Mouse (Mus musculus): ENCODE results near the gene Pip. TPM values are rescaled to one million over a fixed set of nuclear protein-coding genes. Genes with fewer than 3 reads are reported as not detected.

The Pip gene
- polyA plus RNA-seq (2021; fragmentation: Nextera tagmentation), result not detected in 2 replicates
- long read RNA-seq, experiment 1, result 0 reads
- long read RNA-seq, experiment 2, result 0 reads

DNA sequence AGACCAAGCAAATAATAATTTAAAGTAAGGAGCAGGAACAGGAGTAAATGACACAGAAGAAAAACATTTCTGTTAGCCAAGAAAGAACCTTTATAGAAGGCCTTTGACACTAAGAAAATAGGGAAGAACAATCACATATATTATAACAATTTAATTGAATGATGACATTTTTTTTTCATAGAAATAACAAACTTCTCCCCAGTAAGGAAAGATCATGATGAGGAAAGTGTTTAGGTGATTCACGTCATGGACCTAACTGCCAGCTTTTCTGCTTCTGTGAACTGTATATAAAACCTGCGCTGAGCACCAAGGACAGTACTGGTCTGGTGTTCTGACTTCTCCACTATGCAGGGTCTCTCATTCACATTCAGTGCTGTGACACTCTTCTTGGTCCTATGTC lies at the start of gene Pip:
TSS of gene Pip (plus strand) at position 301 of the 400 bp plus-strand sequence.

DNA sequence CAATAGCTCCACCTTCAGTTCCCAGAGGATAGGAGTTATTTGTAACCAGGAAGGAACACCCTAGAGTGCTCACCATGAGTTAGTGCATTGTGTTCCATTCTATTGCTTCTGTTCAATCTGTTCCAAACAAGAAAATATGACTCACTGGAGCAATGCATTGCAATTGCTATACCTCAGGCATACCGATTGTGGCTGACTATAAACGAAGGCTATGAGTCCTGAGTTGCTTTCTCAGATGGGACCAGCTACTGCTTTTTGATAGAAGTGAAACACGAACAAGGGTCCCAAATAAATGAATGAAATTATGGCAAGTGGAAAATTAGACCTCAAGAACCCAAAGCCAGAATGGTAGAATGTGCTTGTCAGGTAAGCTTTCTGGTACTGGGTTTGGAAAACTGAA lies 5.4 kb downstream of the Pip start, which contains the start of gene Sval2:
TSS of gene Sval2 (plus strand) at position 301 of the 400 bp plus-strand sequence.

Other genes with a start within 250 kb of the Pip start
- gene Ephb6, start 242.1 kb upstream of the Pip start, polyA plus RNA-seq (2021; fragmentation: Nextera tagmentation), result 57.2 and 65.4 TPM in 2 replicates
- gene Trpv6, start 211.1 kb upstream of the Pip start, polyA plus RNA-seq (2021; fragmentation: Nextera tagmentation), result 0.61 and 0.71 TPM in 2 replicates
- not detected in 2 replicates for gene Trpv5, start 166.8 kb upstream of the Pip start, polyA plus RNA-seq (2021; fragmentation: Nextera tagmentation)
- not detected in 2 replicates for gene Llcfc1, start 163.1 kb upstream of the Pip start, polyA plus RNA-seq (2021; fragmentation: Nextera tagmentation)
- not detected in 2 replicates for gene Kel, start 143.2 kb upstream of the Pip start, polyA plus RNA-seq (2021; fragmentation: Nextera tagmentation)
- not detected in 2 replicates for gene Olfr459, start 72.4 kb upstream of the Pip start, polyA plus RNA-seq (2021; fragmentation: Nextera tagmentation)
- gene Sval2, start 5.5 kb downstream of the Pip start, polyA plus RNA-seq (2021; fragmentation: Nextera tagmentation), result not detected in 2 replicates
- gene Sval1, start 104.1 kb downstream of the Pip start, polyA plus RNA-seq (2021; fragmentation: Nextera tagmentation), result not detected in 2 replicates
- not detected in 2 replicates for gene Sval3, start 120.6 kb downstream of the Pip start, polyA plus RNA-seq (2021; fragmentation: Nextera tagmentation)
- gene Sva, start 190.9 kb downstream of the Pip start, polyA plus RNA-seq (2021; fragmentation: Nextera tagmentation), result not detected in 2 replicates

All from left cerebral cortex, adult 6 months (tissue).